Mouse (Mus musculus) cerebellum, postnatal 4 days (tissue): Measurements from ENCODE around the gene Celf5.
A peak's percentile ranks its signal among the peaks of the same experiment; 100 is the strongest.
"Not testable (repeated sequence)": the region's sequence is repeated elsewhere in the genome, so short reads cannot be mapped to it uniquely, and the experiment has no call there.

Source experiments
- DNase-seq, 2 experiments: peaks; one replicate each; pipeline ENCODE4 v3.0.0; 2022; ENCODE audit warnings: low spot score in 2 of 2, mixed read lengths in 1 of 2

Celf5 gene

DNA sequence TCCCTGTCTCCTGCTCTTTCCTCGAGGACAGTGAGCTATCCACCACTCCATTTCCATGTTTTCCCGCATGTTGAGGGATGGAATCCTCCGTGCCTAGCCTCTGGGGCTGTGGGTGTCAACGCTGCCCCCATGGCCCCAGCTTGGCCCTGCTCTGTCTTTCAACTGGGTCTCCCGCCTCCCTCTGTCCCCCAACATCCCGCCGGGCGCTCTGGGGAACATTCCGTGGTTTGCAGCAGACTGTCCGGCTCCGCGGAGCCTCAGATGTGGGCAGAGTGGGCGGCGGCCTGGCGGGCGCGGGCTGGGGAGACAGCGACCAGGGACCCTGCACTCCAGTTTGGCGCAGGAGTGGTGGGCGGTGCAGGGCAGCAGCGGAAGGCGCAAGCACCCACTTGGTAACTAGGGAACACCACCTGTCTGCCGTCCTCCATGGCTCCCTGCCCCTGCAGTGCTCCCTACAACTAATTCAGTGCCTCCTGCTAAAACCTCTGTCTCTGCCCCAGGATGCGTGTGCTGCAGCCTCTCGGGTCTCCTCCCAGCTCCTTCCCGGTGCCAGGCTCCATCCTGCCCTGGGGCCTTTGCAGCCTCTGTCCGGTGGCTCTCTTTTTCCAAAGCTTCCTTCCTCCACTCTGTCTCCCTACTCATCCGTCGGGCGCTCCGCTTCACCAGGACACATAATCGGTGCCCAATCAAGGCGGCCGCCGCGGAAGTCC is 30.1 kb downstream of the Celf5 start:
- peak; percentile 3 to 18 for DNase-seq

DNA sequence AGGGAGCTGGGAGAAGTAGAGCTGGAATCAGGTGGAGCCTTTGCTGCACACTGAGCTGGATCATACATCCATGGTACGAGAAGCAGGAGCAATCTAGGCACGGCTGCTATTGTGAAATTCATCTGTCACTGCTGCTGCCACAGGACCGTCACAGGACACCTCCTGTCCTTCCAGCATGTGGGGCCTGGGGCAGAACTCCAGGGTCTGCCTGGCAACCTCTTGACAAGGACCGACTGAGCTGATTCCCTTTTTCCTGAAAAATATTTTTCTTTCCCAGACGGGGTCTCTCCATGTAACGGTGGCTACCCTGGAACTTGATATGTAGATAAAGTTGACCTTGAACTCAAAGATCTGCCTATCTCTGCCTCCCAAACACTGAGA is 31.2 kb downstream of the Celf5 start:
- no peak for DNase-seq

DNA sequence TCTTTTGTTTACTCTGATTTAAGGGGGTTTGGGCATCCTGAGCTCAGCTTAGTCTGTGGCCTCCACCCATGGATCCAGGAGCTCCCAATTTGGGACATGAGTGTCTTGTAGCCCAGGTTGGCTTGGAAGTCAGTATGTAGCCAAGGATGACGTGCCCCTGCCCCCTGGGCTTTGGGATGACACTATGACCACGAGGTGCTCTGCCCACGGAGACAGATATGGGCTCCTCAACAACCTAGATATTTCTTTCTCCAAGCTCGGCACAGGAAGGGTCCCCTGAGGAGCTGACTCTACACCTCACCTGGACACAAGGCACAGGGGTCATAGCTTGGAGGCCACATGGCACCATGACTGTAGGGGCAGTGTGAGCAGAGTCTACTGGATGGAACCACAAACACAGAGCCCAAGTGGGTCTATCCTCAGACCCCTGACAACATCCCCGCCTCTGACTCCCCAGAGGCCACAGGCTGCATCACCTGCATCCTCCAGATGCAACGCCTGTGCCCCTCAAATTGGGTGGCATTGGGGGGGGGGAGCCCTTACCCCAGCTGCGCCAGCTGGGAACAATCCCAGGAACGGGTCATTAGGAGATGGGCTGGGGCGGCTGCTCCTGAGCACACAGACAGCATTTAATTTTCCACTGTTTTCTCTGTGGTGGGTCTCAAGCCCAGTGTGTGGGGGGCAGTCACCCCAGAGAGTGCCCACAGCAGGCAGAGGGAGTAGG is 31.7 kb downstream of the Celf5 start:
- DNase-seq: peak in 1 of 2 experiments; percentile 17

DNA sequence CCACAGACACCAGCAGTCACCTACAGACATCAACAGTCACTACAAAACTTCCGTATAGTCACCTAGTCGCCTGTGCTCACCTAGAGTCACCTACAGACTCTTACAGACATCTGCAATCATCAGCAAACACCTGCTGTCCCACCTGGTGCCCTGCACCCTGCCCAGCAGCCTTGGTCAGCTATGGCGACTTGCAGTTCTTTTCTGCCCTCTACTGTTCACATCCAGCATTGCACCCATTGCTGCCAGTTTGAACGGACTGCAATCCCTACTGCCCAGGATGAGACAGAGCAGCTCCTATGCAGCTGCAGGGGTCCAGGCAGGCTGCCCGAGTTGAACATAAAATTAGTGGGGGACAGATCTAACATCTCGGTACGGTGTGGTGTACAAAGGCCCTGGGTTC is 32.4 kb downstream of the Celf5 start:
- DNase-seq: peak; percentile 73 to 91

DNA sequence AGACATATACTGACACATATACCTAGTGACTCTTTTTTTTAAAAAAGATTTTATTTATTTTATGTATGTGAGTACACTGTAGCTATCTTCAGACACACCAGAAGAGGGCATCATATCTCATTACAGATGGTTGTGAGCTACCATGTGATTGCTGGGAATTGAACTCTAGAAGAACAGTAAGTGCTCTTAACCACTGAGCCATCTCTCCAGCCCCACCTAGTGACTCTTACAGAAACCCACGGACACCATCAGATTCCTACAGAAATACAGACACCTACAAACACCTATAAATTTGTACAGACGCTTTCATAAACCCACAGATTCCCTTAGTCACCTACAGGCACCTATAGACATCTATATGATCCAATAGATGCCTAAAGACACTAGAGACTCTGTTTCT is 37.0 kb downstream of the Celf5 start:
- DNase-seq: not testable (repeated sequence)

DNA sequence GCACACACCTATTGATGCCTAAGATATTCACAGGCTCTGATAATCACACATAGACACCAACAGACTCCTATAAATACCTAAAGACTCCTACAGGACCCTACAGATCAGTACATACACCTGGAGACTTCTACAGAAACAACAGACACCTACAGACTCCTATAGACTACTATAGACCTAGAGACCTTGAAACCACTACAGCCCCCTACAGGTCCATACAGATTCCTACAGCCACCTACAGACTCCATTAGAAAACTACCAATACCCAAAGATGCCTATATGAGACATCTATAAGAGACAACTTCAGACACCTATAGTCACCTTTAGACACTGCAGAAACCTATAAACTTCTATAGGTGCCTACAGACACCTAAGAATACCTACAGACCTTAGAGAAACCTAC is 41.5 kb downstream of the Celf5 start:
- no peak for DNase-seq

DNA sequence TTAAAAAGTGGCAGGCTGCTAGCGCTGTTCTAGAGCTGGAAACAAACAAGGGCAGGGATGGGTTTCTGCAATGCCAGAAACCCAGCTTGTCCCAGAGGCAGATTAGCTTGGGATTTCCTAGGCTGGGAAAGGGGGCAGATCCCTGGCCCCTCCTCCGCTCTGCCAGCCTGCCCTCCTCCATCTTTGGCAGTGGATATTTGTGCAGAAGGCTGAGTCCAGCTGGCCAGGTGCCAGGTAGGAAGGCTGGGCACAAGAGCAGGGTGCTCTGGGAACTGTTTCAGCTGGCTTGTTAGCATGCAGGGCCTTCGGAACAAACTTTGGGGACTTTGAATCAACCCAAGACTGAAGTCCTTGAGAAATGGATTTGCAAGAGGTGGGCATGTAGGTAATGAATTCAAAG is 47.1 kb downstream of the Celf5 start:
- DNase-seq: peak; percentile 71 to 91

DNA sequence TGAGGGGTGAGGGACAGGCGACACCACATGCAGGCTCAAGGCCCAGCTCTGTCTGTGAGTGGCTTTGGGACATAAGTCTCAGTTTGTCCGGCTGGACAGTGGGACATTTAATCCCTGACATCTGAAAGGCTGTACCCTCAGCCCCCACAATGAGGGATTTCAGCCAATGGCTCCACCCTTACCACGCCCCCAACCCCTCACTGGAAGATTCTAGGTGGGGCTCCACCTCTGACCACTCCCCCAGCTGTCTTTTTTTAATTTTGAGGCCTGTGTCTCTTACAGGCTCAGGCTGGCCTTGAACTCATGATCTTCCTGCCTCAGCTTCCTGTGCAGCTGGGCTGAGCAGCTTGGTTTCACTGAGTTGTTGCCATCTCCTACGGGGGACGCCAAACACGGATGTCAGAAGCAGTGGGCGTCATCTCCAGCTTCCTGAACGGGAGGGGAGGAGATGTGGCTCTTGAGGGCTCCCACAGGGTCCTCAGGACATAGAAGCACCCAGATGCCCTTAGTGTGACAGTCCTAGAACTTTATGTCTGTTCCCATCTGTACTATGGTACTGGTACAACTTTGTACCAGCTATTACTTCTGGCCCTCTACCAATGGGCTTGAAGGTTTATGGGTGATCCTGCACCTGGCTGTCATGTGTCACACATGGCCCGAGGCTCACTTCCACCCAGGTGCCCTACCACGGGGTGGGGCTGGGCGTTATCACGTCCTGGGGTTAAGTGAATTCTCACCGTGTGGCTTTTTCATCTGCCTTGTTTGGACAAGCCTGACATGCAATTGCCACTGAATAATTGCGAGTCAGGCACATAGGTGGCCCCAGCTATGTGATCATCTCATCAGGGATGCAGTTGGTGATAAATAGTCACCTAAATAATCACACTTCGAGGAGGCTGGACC is 47.9 kb downstream of the Celf5 start:
- DNase-seq: peak; percentile 4 to 14

DNA sequence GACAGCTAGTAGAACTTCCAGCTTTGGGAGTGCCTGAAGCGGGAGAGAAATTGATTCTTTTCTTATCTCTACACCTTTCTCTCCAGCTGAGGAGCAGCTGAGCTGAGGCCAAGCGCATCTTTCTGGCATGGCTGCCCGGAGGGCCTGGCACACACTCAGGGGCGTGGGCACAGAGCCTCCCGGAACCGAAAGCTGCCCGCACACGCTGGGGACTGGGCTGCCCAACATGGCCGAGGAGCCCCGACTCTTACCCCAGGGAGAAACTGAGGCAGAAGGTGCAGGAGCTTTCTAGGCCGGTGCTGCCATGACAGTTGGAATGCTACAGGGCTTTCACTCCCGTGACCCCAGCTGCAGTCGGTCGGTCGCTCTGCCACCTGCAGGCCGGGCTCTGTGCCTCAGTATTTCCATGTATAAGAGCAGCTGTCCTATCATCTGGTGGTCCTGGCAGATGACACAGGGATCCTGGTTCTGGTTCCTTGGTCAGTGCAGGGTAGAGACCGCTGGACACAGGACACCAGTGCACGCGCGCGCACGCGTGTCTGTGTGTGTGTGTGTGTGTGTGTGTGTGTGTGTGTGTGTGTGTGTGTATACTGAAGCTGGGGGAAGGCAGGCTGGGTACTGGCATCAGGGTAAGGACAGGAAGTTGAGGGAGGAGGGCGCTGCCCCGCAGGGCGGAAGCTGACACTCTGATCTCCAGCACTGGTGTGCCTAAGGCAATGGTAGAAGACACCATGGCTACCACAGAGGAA is 48.8 kb downstream of the Celf5 start:
- DNase-seq: peak; percentile 23 to 54

DNA sequence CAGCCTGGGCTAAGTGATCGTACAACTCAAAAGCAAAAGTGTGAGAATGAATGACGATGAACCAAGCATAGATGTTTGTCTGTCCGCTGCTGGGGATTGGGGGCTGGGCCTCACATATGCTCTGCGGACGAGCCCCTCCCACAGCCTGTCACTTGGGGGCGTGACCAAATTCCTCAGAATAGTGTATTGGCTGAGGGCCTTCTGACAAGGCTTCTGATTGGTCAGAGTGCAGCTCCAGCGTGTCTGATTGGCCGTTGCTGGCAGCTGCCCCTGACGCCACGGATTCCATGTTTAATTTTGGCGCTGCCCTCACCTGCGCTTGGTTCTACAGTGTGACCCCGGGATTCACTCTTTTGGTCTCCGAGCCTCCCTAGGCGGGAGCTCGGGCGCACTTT is 49.6 kb downstream of the Celf5 start:
- peak; percentile 76 to 88 for DNase-seq

DNA sequence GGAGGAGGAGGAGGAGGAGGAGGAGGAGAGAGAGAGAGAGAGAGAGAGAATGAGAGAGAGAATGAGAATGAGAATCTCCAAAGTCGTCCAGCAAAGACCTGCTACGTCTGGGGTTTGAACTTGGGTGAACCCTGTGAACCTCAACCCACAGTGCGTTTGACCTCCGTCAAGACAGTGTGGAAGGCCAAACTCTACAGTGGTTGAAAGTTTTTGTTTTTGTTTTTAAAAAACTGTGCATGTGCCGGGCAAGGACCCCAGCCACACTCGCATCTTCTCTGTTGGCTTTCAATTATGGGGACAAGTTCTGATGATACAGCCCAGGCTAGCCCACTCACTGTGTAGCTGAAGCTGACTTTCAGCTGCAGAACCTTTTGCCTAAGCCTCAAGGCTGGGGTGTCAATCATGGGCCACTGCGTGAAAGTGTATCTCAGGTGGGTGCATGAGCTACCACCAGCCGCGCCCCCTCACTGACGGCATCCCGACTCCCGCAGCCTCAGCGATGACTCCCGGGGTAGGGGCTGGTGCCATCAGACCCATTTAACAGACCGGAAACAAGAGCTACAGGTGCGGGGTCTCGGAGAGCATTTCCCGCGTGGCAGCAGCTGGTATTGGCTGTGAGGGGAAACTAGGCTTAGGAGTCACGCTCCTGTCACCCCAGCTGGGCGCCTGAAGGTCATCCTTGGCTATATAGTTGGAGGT is 50.2 kb downstream of the Celf5 start:
- DNase-seq: peak in 1 of 2 experiments; percentile 13

DNA sequence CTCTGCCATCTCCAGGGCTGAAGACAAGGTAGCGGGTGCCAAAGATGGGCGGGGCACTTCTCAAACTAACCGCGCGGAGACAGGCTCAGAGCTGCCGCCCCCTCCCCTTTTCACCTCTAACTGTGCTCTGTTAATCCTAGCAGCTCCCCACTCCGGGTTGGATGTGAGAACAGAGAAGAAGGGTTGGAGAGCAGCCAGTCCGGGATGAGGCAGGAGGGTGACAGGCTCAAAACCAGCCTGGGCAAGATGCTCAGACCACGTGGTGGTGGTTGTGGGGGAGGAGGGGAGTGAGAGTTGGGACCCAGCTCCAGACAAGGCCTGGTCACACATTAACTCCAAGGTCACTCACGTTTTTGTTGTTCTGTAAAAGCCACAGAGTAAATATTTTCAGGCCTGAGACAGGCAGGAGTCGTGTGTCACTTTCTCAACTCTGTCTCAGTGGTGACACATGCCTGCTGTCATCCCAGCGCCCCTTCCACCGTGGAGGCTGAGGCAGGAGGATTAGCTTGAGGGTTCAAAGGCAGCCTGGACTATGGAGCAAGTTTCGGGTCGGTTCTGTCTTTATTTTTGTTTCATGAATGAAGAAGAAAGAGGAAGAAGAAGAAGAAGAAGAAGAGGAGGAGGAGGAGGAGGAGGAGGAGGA is 50.9 kb downstream of the Celf5 start:
- peak; percentile 21 to 47 for DNase-seq

DNA sequence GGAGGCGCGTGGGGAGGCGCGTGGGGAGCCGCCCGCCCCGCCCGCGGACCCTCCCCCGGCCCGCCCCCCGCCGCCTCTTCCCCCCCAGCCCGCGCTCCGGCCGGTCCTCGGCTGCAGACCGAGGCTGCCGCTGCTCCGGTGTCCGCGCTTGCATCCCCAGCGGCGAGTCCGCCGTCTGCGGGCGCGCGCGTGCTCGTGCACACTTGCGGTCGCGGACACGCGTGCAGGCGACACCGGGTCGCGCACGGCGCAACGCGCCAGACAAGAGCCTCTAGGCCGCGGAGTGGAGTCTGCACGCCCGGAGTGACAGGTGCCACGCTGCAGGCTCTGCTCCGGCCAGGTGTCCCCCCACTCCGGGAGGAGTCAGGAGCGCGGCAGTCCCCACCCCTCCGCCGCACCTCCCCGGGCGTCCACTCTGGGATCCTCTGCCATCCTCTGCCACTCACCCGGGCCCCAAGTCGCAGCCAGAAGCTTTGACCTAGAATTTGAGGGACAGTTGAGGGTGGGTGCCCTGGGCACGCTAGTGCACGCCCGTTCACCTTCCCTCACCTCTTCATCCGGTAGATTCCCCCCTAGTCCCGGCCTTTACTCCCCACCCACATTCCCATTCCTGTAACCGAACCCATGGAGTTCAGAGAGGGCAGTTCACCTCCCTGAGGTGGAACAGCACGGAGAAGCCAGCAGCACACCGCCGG is 51.5 kb downstream of the Celf5 start:
- peak; percentile 44 to 76 for DNase-seq

DNA sequence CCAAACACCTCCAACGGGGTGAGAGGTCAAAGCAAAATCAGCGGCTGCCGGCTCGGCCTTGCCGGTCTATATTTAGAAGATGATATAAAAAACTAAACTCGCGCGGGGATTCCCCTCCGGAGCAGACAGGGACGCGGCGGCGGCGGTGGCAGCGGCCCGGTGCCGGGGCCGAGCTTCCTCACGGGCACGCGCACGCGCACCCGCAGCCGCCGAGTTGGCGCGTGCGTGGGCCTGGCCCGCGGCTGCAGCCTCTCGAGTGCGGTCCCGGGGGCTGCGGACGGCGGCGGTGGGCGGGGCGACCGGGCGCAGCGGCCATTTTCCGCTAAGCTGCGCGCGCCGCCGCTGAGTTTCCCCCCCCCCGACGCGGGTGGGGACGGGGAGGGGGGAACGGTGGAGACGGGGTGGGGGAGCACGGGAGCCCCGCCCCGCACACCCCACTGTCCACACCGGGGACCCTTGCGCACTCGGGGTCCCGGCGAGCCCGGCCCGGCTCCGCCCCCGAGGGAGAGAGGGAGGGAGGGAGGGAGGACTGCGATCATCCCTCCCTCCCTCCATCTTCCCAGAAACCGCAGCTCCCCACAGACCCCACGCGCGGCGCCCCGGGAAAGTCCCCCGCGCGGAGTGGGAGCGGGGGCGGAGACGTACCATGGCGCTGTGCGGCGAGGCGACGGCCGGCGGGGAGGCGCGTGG is 52.2 kb downstream of the Celf5 start:
- peak; percentile 62 to 86 for DNase-seq

DNA sequence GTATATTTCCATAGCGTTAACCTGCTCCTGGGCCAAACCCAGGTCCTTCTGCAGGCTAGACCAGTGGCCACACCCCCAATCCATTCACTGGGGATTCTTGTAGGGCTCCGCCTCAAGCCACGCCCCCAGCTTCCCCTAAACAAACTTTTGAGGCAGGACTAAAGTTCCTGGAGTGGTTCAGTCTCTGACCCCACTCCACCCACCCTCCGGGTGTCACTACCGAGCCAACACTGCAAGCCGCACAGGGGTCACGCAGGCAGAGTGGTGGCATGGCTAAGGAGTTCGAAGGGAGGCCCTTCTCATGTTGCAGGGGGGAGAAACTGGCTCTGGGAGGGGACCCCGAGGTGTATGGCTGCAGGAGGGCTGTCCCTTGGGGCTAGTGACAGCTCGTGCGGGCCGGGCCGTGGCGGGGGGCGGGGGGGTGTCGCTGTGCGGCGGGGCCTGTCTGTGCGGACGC is 52.9 kb downstream of the Celf5 start:
- peak; percentile 31 to 53 for DNase-seq

DNA sequence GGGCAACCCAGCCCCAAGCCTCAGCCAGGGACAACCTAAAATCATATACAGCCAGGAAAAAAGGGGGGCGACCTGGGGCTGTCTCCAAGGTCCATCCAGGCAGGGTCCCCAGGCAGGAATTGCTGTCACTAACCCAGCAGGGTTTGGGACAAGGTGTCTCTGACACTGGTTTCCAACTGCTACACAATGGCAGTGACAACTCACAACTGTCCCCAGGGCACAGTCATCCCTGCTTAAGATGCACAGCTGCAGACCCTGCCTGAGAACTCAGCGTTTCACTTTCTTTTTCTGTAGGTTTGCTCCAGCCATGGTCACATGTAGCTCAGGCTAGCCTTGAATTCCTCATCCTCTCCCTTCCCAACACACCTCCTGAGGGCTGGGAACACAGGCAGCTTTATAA is 53.4 kb downstream of the Celf5 start:
- no peak for DNase-seq

DNA sequence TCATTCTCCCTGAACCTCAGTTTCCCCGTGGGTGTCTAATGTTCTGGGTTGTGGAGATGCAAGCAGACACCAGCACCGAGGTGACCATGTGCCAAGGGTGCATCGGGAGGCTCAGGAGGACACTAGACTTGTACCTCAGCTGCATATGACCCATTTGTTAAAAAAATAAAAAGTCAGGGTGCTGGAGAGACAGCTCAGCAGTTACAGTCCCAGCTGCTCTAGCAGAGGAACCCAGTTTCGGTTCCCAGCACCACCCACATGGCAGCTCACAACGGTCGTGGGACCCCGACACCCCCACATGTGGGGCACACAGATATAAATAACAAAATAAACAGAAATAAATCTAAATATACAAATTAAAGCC is 54.0 kb downstream of the Celf5 start:
- DNase-seq: peak in 1 of 2 experiments; percentile 18

DNA sequence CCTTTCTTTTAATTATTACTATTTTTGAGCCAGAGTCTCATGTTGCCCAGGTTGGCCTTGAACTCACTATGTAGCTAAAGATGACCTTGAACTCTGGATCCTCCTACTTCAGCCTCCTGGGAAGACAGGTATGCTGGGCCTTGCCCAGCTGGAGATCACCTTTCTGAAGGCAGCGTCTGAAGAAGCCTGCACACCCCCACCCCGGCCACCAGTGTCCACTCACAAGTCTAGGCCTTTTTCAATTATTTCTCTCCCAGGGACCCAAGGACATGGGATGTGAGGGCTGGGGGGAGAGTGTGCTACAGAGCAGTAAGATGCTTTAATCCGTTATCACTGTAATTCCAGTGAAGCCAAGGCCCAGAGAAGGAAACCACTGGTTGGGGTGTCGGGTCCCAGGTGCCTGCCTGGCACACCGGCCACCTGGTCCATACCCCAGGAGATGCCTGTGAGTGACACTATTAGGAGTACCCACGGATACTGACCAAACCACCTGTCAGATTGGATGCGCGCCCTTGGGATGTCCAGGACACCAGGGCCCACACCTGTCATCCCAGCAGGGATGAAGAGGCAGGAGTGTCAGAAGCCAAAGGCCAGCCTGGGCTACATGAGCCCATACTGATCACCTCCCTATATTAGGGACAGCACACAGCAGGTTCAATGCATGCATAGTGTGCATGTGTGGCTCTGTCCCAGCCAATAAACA is 54.6 kb downstream of the Celf5 start:
- DNase-seq: peak; percentile 6 to 17

DNA sequence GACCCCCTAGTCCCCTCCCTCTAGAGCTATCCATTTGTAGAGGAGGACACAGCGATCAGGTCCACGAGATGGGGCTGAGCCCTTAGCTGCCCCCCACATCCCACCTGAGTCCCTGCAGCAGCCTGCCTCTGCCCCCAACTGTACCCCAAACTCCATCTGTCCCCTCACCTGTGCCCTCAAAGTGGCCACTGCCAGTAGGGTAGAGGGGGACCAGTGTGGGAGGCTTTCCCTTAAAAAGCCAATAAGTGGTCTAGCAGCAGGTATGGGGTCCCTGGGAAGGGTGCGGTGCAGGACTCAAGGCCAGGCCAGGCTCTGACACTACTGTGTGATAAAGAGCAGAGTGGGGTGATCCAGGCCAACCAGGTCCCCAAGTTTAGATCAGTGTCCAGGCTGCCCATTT is 55.2 kb downstream of the Celf5 start:
- DNase-seq: peak in 1 of 2 experiments; percentile 17
